Mouse (Mus musculus): ENCODE results near the gene Cox5a. TPM values are rescaled to one million over a fixed set of nuclear protein-coding genes. Genes with fewer than 3 reads are reported as not detected.

Gene Cox5a
- polyA plus RNA-seq, 1 experiment from 2014 or later, result 767 TPM

GRCm38 (mm10) chr9:57536362-57536761 is 15.3 kb downstream of the Cox5a start:
- H3K36me3 ChIP-seq (replicated peaks), result peaks cover 26% of the 10 kb centered on the region
- H3K4me1 ChIP-seq, result peaks cover 28% of the 10 kb centered on the region
- no peaks in the 10 kb centered on the region for H3K9me3 ChIP-seq
- ATAC-seq (replicated peaks), result no peak
- 86% methylated on average over 5 of the region's 5 CpGs for WGBS
- H3K27me3 ChIP-seq (replicated peaks), result no peaks in the 10 kb centered on the region
- H3K9ac ChIP-seq, result 0 out of 2 replicates have a peak overlapping the region, but pooled peaks have one; percentile 91
- H3K4me3 ChIP-seq, result peak overlapping the region; percentile 96
- peak overlapping the region; percentile 89 for H3K4me2 ChIP-seq
- H3K27ac ChIP-seq, result no peak overlapping the region

GRCm38 (mm10) chr9:57537044-57537727 is 16.1 kb downstream of the Cox5a start, which contains the start of gene Fam219b:
Fam219b (plus strand) TSS chr9:57537528.
- Histone ChIP-seq H3K4me1 (peaks cover 28% of the 10 kb centered on the region), H3K9me3 (no peaks in the 10 kb centered on the region), H3K27me3 (replicated peaks) (no peaks in the 10 kb centered on the region), H3K4me3 (peak within 1 kb of the TSS; percentile 96), H3K9ac (peak within 1 kb of the TSS; percentile 91), H3K4me2 (peak within 1 kb of the TSS; percentile 89), H3K36me3 (replicated peaks) (peaks cover 20% of the 10 kb centered on the region), H3K27ac (peak within 1 kb of the TSS; percentile 92)
- WGBS, result 2% methylated on average over 45 of the region's 45 CpGs
- peak; percentile 91 for ATAC-seq (replicated peaks)

GRCm38 (mm10) chr9:57537728-57538181 is 16.7 kb downstream of the Cox5a start:
- peaks cover 19% of the 10 kb centered on the region for H3K36me3 ChIP-seq (replicated peaks)
- peaks cover 28% of the 10 kb centered on the region for H3K4me1 ChIP-seq
- H3K4me2 ChIP-seq, result peak overlapping the region; percentile 89
- peak overlapping the region; percentile 92 for H3K27ac ChIP-seq
- peak overlapping the region; percentile 96 for H3K4me3 ChIP-seq
- H3K9me3 ChIP-seq, result no peaks in the 10 kb centered on the region
- peak; percentile 83 for ATAC-seq (replicated peaks)
- under 1% methylated on average over 24 of the region's 24 CpGs for WGBS
- H3K27me3 ChIP-seq (replicated peaks), result no peaks in the 10 kb centered on the region
- peak overlapping the region; percentile 91 for H3K9ac ChIP-seq

- WGBS, result 89% methylated on average over 2 of the region's 2 CpGs
- no peak overlapping the region for H3K9ac ChIP-seq
- H3K4me2 ChIP-seq, result no peak overlapping the region
- H3K36me3 ChIP-seq (replicated peaks), result peaks cover 29% of the 10 kb centered on the region
- no peaks in the 10 kb centered on the region for H3K9me3 ChIP-seq
- no peak overlapping the region for H3K27ac ChIP-seq
- H3K4me1 ChIP-seq, result peaks cover 28% of the 10 kb centered on the region
- no peak overlapping the region for H3K4me3 ChIP-seq
- H3K27me3 ChIP-seq (replicated peaks), result no peaks in the 10 kb centered on the region
- no peak for ATAC-seq (replicated peaks)
Measured at GRCm38 (mm10) chr9:57539550-57539949, 18.5 kb downstream of the Cox5a start.

- WGBS, result 6% methylated on average over 1 of the region's 1 CpGs
- Histone ChIP-seq H3K4me3 (no peak overlapping the region), H3K9ac (no peak overlapping the region), H3K27ac (no peak overlapping the region), H3K4me2 (no peak overlapping the region), H3K4me1 (peaks cover 28% of the 10 kb centered on the region), H3K27me3 (replicated peaks) (no peaks in the 10 kb centered on the region), H3K9me3 (no peaks in the 10 kb centered on the region), H3K36me3 (replicated peaks) (peaks cover 33% of the 10 kb centered on the region)
- no peak for ATAC-seq (replicated peaks)
Measured at GRCm38 (mm10) chr9:57541312-57541711, 20.2 kb downstream of the Cox5a start.

- H3K9me3 ChIP-seq, result no peaks in the 10 kb centered on the region
- peaks cover 12% of the 10 kb centered on the region for H3K4me1 ChIP-seq
- H3K9ac ChIP-seq, result no peak overlapping the region
- H3K4me2 ChIP-seq, result no peak overlapping the region
- H3K36me3 ChIP-seq (replicated peaks), result peaks cover 34% of the 10 kb centered on the region
- H3K27me3 ChIP-seq (replicated peaks), result no peaks in the 10 kb centered on the region
- ATAC-seq (replicated peaks), result no peak
- WGBS, result 88% methylated on average over 3 of the region's 3 CpGs
- no peak overlapping the region for H3K4me3 ChIP-seq
- no peak overlapping the region for H3K27ac ChIP-seq
Measured at GRCm38 (mm10) chr9:57543951-57544350, 22.9 kb downstream of the Cox5a start.

GRCm38 (mm10) chr9:57547287-57547686 is 26.2 kb downstream of the Cox5a start:
- WGBS, result 84% methylated on average over 5 of the region's 5 CpGs

GRCm38 (mm10) chr9:57547869-57548268 is 26.8 kb downstream of the Cox5a start:
- ATAC-seq (replicated peaks), result no peak
- Histone ChIP-seq H3K4me3 (no peak overlapping the region), H3K27me3 (replicated peaks) (no peaks in the 10 kb centered on the region), H3K9me3 (no peaks in the 10 kb centered on the region), H3K36me3 (replicated peaks) (peaks cover 20% of the 10 kb centered on the region), H3K4me2 (no peak overlapping the region), H3K4me1 (peaks cover 10% of the 10 kb centered on the region), H3K9ac (no peak overlapping the region), H3K27ac (no peak overlapping the region)
- 89% methylated on average over 11 of the region's 11 CpGs for WGBS

More at GRCm38 (mm10) chr9:57547287-57547686, 26.2 kb downstream of the Cox5a start:
- no peak for ATAC-seq (replicated peaks)
- Histone ChIP-seq H3K36me3 (replicated peaks) (peaks cover 23% of the 10 kb centered on the region), H3K4me2 (no peak overlapping the region), H3K9me3 (no peaks in the 10 kb centered on the region), H3K27ac (no peak overlapping the region), H3K4me3 (no peak overlapping the region), H3K9ac (no peak overlapping the region), H3K27me3 (replicated peaks) (no peaks in the 10 kb centered on the region), H3K4me1 (peaks cover 8% of the 10 kb centered on the region)

GRCm38 (mm10) chr9:57549186-57549585 is 28.1 kb downstream of the Cox5a start:
- no peak overlapping the region for H3K9ac ChIP-seq
- no peak overlapping the region for H3K27ac ChIP-seq
- peaks cover 11% of the 10 kb centered on the region for H3K4me1 ChIP-seq
- no peak overlapping the region for H3K4me3 ChIP-seq
- ATAC-seq (replicated peaks), result no peak
- WGBS, result 91% methylated on average over 4 of the region's 4 CpGs
- peaks cover 13% of the 10 kb centered on the region for H3K36me3 ChIP-seq (replicated peaks)
- H3K27me3 ChIP-seq (replicated peaks), result no peaks in the 10 kb centered on the region
- H3K9me3 ChIP-seq, result no peaks in the 10 kb centered on the region
- no peak overlapping the region for H3K4me2 ChIP-seq

GRCm38 (mm10) chr9:57550126-57550862 is 29.2 kb downstream of the Cox5a start:
- no peaks in the 10 kb centered on the region for H3K9me3 ChIP-seq
- no peak overlapping the region for H3K4me2 ChIP-seq
- no peak overlapping the region for H3K27ac ChIP-seq
- WGBS, result 92% methylated on average over 11 of the region's 11 CpGs
- peaks cover 10% of the 10 kb centered on the region; the same call in 1 of the 2 replicates for H3K36me3 ChIP-seq (replicated peaks)
- peaks cover 11% of the 10 kb centered on the region for H3K4me1 ChIP-seq
- no peaks in the 10 kb centered on the region for H3K27me3 ChIP-seq (replicated peaks)
- no peak overlapping the region for H3K4me3 ChIP-seq
- no peak overlapping the region for H3K9ac ChIP-seq
- ATAC-seq (replicated peaks), result no peak

GRCm38 (mm10) chr9:57552139-57552887 is 31.2 kb downstream of the Cox5a start, which contains the start of gene Mpi:
Mpi (minus strand) TSS chr9:57552763.
- Histone ChIP-seq H3K27ac (peak within 1 kb of the TSS; percentile 34; the same call in 1 of the 2 replicates), H3K4me2 (peak within 1 kb of the TSS; percentile 85)
- WGBS, result 1% methylated on average over 28 of the region's 28 CpGs

GRCm38 (mm10) chr9:57553119-57553518 is 32.0 kb downstream of the Cox5a start:
- no peak overlapping the region for H3K9ac ChIP-seq
- no peak overlapping the region for H3K27ac ChIP-seq
- H3K4me2 ChIP-seq, result no peak overlapping the region
- peaks cover 5% of the 10 kb centered on the region; the same call in 1 of the 2 replicates for H3K36me3 ChIP-seq (replicated peaks)
- no peaks in the 10 kb centered on the region for H3K9me3 ChIP-seq
- H3K4me1 ChIP-seq, result peaks cover 11% of the 10 kb centered on the region
- ATAC-seq (replicated peaks), result peak; percentile 57; the same call in 1 of the 2 replicates
- H3K4me3 ChIP-seq, result no peak overlapping the region
- WGBS, result 74% methylated on average over 11 of the region's 11 CpGs
- no peaks in the 10 kb centered on the region for H3K27me3 ChIP-seq (replicated peaks)

More at GRCm38 (mm10) chr9:57552139-57552887, 31.2 kb downstream of the Cox5a start, which contains the start of gene Mpi:
- Histone ChIP-seq H3K9ac (peak within 1 kb of the TSS; percentile 53), H3K27me3 (replicated peaks) (no peaks in the 10 kb centered on the region), H3K36me3 (replicated peaks) (peaks cover 5% of the 10 kb centered on the region; the same call in 1 of the 2 replicates), H3K4me3 (peak within 1 kb of the TSS; percentile 64), H3K9me3 (no peaks in the 10 kb centered on the region), H3K4me1 (peaks cover 11% of the 10 kb centered on the region)
- ATAC-seq (replicated peaks), result peak; percentile 79

Data from midbrain, embryonic 15.5 days (tissue).